Mouse (Mus musculus) embryonic facial prominence, embryonic 15.5 days (tissue): ENCODE measurements around the gene Sel1l. TPM values are rescaled to one million over a fixed set of nuclear protein-coding genes. Genes with fewer than 3 reads are reported as not detected.

Experiments used
- microRNA-seq: library from miRNA; unstranded; fragments of <30 nt; microRNA quantifications from one replicate; pipeline ENCODE4, GENCODE M21; 2016; ENCODE audit warnings: borderline number of aligned reads
- polyA plus RNA-seq: library from polyadenylated mRNA; unstranded; fragments of >200 nt; fragmentation: Nextera tagmentation; extraction: Ambion mirVana; gene quantifications from 2 replicates; pipeline ENCODE4 v1.2.1, GENCODE M21; 2015

Sel1l gene
- polyA plus RNA-seq, 1 experiment from 2014 or later = 90.9 TPM

Small RNAs within 50 kb of the gene (microRNA-seq; reads per million reads assigned to microRNA genes)
- gene Gm22015 = not detected

Other genes starting within 250 kb of the Sel1l start
- 11.5 and 11.8 TPM in 2 replicates for gene Ston2, start 60.8 kb downstream of the Sel1l start, polyA plus RNA-seq